Mouse (Mus musculus) heart, embryonic 10.5 days (tissue): ENCODE results near the gene Enho. TPM values are rescaled to one million over a fixed set of nuclear protein-coding genes. Genes with fewer than 3 reads are reported as not detected.

ENCODE experiments used
- DNase-seq: peaks from one replicate; pipeline ENCODE4 v3.0.0-alpha.2; 2017; ENCODE audit warnings: low spot score
- H3K27ac ChIP-seq: fragments of 300-500 bp; sonication (generic); 2 replicates; pipeline ENCODE4 v1.5.1; 2016; ENCODE audit warnings: mild to moderate bottlenecking
- H3K27me3 ChIP-seq: fragments of 300-500 bp; sonication (generic); 2 replicates; pipeline ENCODE4 v1.6.1; 2016; ENCODE audit warnings: mild to moderate bottlenecking; ENCODE audit not compliant: poor library complexity, insufficient read depth, severe bottlenecking
- H3K36me3 ChIP-seq: fragments of 300-500 bp; sonication (generic); 2 replicates; pipeline ENCODE4 v1.6.1; 2016; ENCODE audit warnings: mild to moderate bottlenecking, moderate library complexity
- H3K4me1 ChIP-seq: fragments of 300-500 bp; sonication (generic); 2 replicates; pipeline ENCODE4 v1.6.1; 2016; ENCODE audit warnings: mild to moderate bottlenecking
- H3K4me3 ChIP-seq: fragments of 300-500 bp; sonication (generic); 2 replicates; pipeline ENCODE4 v1.5.1; 2016; ENCODE audit warnings: mild to moderate bottlenecking, moderate library complexity
- H3K9me3 ChIP-seq: fragments of 300-500 bp; sonication (generic); 2 replicates; pipeline ENCODE4 v1.6.1; 2016; ENCODE audit warnings: mild to moderate bottlenecking, moderate library complexity
- WGBS: fragments of 180-500 bp; shearing (Covaris S2); methylation state at CpG from one replicate; pipeline ENCODE4 v1.1.7; 2016; 5-methylcytosine and 5-hydroxymethylcytosine counted together
- polyA plus RNA-seq: library from polyadenylated mRNA; unstranded; fragments of >200 nt; fragmentation: Nextera tagmentation; extraction: Ambion mirVana; gene quantifications from 2 replicates; pipeline ENCODE4 v1.2.1, GENCODE M21; 2016

The Enho gene
- polyA plus RNA-seq, 1 experiment from 2014 or later, result 8.9 TPM

DNA sequence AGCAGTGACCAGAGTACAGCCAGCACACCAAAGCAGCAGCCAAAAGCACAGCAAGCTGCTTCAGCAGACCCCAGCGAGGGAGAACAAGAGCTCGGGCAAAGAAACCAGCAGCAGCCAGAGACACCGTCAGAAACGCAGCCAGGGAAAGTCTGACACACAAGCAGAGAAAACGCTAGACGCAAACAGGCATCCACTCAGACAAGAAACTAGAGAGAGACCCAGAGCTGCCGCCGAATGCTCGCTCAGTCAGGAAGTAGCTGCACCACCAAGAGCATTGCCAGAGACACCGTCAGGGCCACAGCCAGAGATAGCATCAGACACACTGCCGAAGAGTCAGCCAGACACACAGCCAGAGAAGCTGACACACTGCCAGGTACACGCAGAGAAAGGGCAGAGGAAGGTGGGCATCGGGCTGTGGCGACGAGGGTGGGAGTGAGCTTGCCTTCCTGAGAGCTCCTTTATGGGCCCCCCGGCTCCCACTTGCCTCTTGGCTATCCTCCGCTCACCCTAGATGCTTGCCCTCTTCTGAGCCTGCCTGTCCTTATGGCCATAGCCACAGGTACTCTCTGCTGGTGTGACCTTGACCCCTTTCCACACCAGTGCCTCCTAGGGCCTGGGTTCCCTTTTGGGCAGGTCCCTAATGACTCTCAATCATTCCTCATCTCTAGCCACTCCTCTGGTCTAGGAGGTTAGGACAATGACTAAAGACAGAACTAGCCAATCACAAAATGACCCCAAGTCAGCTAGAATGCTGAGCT, 36.3 kb upstream of the Enho start:
- Histone ChIP-seq H3K27ac (peak overlapping the region; percentile 13; the same call in 1 of the 2 replicates), H3K4me3 (peak overlapping the region; percentile 28; the same call in 1 of the 2 replicates), H3K9me3 (no peaks in the 10 kb centered on the region), H3K27me3 (peaks cover 76% of the 10 kb centered on the region), H3K4me1 (peaks cover 65% of the 10 kb centered on the region), H3K36me3 (no peaks in the 10 kb centered on the region)
- 38% methylated on average over 17 of the region's 17 CpGs for WGBS
- peak; percentile 74 for DNase-seq

DNA sequence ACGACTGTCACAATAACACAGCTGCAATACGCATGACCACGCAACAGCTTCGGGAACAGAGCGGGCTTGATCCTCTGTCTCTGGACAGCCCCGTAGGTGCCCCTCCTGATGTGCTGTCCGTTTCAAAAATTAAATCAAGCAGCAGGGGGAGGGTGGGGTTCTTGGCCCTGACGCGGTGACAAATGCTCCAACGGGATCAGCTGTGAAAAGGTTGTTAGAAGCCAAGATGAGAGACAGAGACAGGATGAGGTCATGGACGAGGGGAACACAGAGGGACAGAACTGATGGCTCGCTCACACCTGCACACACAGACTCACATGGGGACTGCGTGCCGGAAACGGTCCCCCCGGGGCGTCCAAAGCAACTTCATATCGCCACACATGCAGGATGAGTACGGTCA, 33.1 kb upstream of the Enho start:
- no peak for DNase-seq
- H3K9me3 ChIP-seq, result no peaks in the 10 kb centered on the region
- H3K27me3 ChIP-seq, result peaks cover 83% of the 10 kb centered on the region
- no peaks in the 10 kb centered on the region for H3K36me3 ChIP-seq
- WGBS, result 65% methylated on average over 19 of the region's 19 CpGs
- peaks cover 49% of the 10 kb centered on the region for H3K4me1 ChIP-seq
- H3K4me3 ChIP-seq, result no peak overlapping the region
- no peak overlapping the region for H3K27ac ChIP-seq

- 22% methylated on average over 8 of the region's 8 CpGs for WGBS
- no peak for DNase-seq
- no peaks in the 10 kb centered on the region for H3K36me3 ChIP-seq
- peak overlapping the region; percentile 53 for H3K27ac ChIP-seq
- H3K4me3 ChIP-seq, result no peak overlapping the region
- peaks cover 46% of the 10 kb centered on the region for H3K4me1 ChIP-seq
- peaks cover 84% of the 10 kb centered on the region for H3K27me3 ChIP-seq
- H3K9me3 ChIP-seq, result no peaks in the 10 kb centered on the region
Measured at GRCm38 (mm10) chr4:41672522-41672963, 32.4 kb upstream of the Enho start.

DNA sequence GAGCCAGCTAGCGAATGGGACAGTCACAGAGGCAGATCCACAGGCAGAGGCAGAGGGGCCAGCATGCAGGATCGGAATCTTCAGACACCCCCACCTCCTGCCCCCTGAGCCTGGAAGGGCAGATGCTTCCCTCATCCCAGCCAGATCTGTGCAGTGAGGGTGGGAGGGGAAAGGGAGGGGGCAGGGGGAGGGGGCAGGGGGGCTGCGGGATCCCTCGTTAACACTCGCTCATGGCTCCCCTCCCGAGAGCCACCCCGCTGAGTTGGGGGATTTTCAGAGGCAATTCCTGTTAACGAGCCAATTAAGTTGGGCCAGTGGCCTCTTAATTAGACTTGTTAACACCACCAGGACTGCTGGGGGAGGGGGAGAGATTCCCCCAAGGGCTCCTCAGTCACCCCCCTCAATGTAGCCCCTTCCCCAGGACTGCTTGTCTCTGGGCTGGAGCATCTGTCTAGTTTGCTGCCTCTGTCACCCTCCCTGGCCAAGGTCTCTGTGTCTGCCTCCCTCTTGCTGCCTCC, 31.9 kb upstream of the Enho start:
- DNase-seq, result no peak
- WGBS, result 10% methylated on average over 8 of the region's 8 CpGs
- H3K9me3 ChIP-seq, result no peaks in the 10 kb centered on the region
- H3K4me1 ChIP-seq, result peaks cover 41% of the 10 kb centered on the region
- H3K4me3 ChIP-seq, result no peak overlapping the region
- H3K36me3 ChIP-seq, result no peaks in the 10 kb centered on the region
- peaks cover 79% of the 10 kb centered on the region for H3K27me3 ChIP-seq
- peak overlapping the region; percentile 53 for H3K27ac ChIP-seq

GRCm38 (mm10) chr4:41671500-41671899, 31.4 kb upstream of the Enho start:
- Histone ChIP-seq H3K9me3 (no peaks in the 10 kb centered on the region), H3K27ac (no peak overlapping the region), H3K4me3 (no peak overlapping the region), H3K36me3 (no peaks in the 10 kb centered on the region), H3K27me3 (peaks cover 79% of the 10 kb centered on the region), H3K4me1 (peaks cover 41% of the 10 kb centered on the region)
- DNase-seq, result peak; percentile 71
- WGBS, result 32% methylated on average over 5 of the region's 5 CpGs

GRCm38 (mm10) chr4:41670836-41671235, 30.7 kb upstream of the Enho start:
- Histone ChIP-seq H3K27ac (no peak overlapping the region), H3K4me3 (no peak overlapping the region), H3K4me1 (peaks cover 35% of the 10 kb centered on the region), H3K9me3 (no peaks in the 10 kb centered on the region), H3K36me3 (no peaks in the 10 kb centered on the region), H3K27me3 (peaks cover 76% of the 10 kb centered on the region)
- DNase-seq, result peak; percentile 68
- WGBS, result 82% methylated on average over 18 of the region's 18 CpGs

DNA sequence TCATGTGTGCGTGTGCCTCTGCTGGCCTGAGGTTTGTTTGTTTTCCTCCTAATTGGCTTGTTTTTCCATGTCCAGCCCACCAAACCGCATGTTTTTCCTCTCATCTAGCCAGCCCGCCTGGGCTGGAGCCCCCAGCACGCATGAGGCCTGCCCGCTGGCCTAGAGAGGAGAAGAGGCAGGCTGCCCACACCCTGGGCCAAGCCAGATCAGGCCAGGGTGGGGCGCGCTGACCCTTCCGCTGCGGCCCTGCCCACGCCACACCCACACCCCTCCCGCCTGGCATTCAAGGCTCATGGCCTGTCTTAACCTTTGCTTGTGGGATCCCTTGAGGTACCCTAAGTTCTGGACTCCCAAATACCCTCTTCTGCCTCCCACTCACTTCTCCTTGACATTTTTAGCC, 26.5 kb upstream of the Enho start:
- Histone ChIP-seq H3K9me3 (no peaks in the 10 kb centered on the region), H3K36me3 (no peaks in the 10 kb centered on the region), H3K4me1 (peaks cover 57% of the 10 kb centered on the region), H3K27me3 (peaks cover 80% of the 10 kb centered on the region), H3K4me3 (no peak overlapping the region), H3K27ac (no peak overlapping the region)
- 76% methylated on average over 8 of the region's 11 CpGs for WGBS
- no peak for DNase-seq

GRCm38 (mm10) chr4:41665009-41665675, 25.0 kb upstream of the Enho start:
- Histone ChIP-seq H3K4me1 (peaks cover 62% of the 10 kb centered on the region), H3K36me3 (no peaks in the 10 kb centered on the region), H3K4me3 (peak overlapping the region; percentile 8; the same call in 1 of the 2 replicates), H3K27ac (peak overlapping the region; percentile 79), H3K27me3 (peaks cover 79% of the 10 kb centered on the region), H3K9me3 (no peaks in the 10 kb centered on the region)
- no peak for DNase-seq
- 0% methylated on average over 5 of the region's 8 CpGs for WGBS

- H3K27ac ChIP-seq, result peak overlapping the region; percentile 79; the same call in 1 of the 2 replicates
- no peaks in the 10 kb centered on the region for H3K9me3 ChIP-seq
- H3K4me1 ChIP-seq, result peaks cover 68% of the 10 kb centered on the region
- DNase-seq, result no peak
- peak overlapping the region; percentile 8; the same call in 1 of the 2 replicates for H3K4me3 ChIP-seq
- H3K27me3 ChIP-seq, result peaks cover 81% of the 10 kb centered on the region
- 28% methylated on average over 7 of the region's 7 CpGs for whole genome bisulfite sequencing
- no peaks in the 10 kb centered on the region for H3K36me3 ChIP-seq
Measured at GRCm38 (mm10) chr4:41664533-41664932, 24.4 kb upstream of the Enho start.

GRCm38 (mm10) chr4:41663614-41664013, 23.5 kb upstream of the Enho start:
- Histone ChIP-seq H3K4me3 (peak overlapping the region; percentile 3; the same call in 1 of the 2 replicates), H3K27ac (peak overlapping the region; percentile 4; the same call in 1 of the 2 replicates), H3K9me3 (no peaks in the 10 kb centered on the region), H3K36me3 (no peaks in the 10 kb centered on the region), H3K27me3 (peaks cover 86% of the 10 kb centered on the region), H3K4me1 (peaks cover 77% of the 10 kb centered on the region)
- no peak for DNase-seq
- WGBS, result 16% methylated on average over 9 of the region's 9 CpGs

GRCm38 (mm10) chr4:41662723-41663122, 22.6 kb upstream of the Enho start:
- Histone ChIP-seq H3K27me3 (peaks cover 87% of the 10 kb centered on the region), H3K27ac (peak overlapping the region; percentile 42; the same call in 1 of the 2 replicates), H3K9me3 (no peaks in the 10 kb centered on the region), H3K4me3 (no peak overlapping the region), H3K36me3 (no peaks in the 10 kb centered on the region), H3K4me1 (peaks cover 86% of the 10 kb centered on the region)
- 59% methylated on average over 11 of the region's 11 CpGs for WGBS
- DNase-seq, result no peak

DNA sequence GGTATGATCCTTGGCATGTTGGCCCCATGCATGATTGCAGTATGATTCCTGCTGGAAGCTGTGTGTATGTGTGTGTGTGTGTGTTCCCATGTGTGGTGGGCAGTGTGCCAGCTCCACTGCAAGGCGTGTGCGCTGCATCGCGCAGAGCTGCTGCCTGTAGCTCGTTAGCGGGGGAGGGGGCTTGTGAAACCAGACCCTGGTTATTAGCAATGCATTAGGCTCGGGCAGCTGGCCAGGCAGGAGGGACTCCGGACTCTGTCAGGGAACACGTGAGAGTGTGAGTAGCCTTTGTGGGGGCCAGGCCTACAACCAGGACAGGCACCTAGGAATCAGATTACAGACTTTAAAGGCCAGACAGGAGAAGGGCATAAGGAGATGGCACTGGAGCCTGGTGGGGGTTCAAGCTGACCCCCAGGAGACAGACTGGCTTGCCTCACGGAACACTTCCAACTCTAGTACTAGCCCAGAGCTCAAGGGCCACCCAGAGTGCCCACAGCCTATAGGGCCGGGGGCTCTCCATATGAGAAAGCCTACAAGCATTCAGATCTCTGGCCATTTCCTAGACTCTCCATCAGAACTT, 20.8 kb upstream of the Enho start:
- H3K4me1 ChIP-seq, result peaks cover 82% of the 10 kb centered on the region
- H3K9me3 ChIP-seq, result no peaks in the 10 kb centered on the region
- peak overlapping the region; percentile 47; the same call in 1 of the 2 replicates for H3K27ac ChIP-seq
- H3K36me3 ChIP-seq, result no peaks in the 10 kb centered on the region
- H3K4me3 ChIP-seq, result no peak overlapping the region
- peaks cover 96% of the 10 kb centered on the region for H3K27me3 ChIP-seq
- WGBS, result 32% methylated on average over 11 of the region's 11 CpGs
- DNase-seq, result no peak

DNA sequence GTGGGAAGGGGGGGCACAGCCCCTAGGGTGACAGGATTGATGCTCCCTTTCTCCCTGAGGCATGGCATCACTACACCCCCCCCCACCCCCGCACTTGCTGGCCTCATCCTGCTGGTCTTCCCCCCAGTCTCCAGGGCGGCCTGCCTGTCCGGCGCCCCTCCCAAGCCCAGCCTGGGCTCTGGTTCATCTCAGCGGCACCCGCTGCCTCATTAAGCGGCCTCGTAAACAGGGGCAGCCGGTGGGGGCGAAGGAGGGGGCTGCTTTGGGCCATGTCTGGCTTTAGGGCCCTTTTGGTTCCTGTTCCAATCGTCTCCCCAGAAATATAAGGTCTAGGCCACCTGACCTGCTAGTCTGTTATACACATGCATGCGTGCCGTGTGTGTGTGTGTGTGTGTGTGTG, 19.4 kb upstream of the Enho start:
- peaks cover 70% of the 10 kb centered on the region for H3K4me1 ChIP-seq
- DNase-seq, result no peak
- no peaks in the 10 kb centered on the region for H3K36me3 ChIP-seq
- no peaks in the 10 kb centered on the region for H3K9me3 ChIP-seq
- H3K27ac ChIP-seq, result peak overlapping the region; percentile 67
- H3K27me3 ChIP-seq, result peaks cover 93% of the 10 kb centered on the region
- H3K4me3 ChIP-seq, result no peak overlapping the region
- WGBS, result 31% methylated on average over 13 of the region's 13 CpGs
